Mouse (Mus musculus) naive thymus-derived CD4-positive, alpha-beta T cell, adult 2 months (primary cell): ENCODE results near the gene Asic4.
A peak's percentile ranks its signal among the peaks of the same experiment; 100 is the strongest.

Experiments
- DNase-seq: peaks from one replicate; pipeline ENCODE4 v3.0.0-alpha.2; 2011; ENCODE audit warnings: low read depth

Asic4 gene

DNA sequence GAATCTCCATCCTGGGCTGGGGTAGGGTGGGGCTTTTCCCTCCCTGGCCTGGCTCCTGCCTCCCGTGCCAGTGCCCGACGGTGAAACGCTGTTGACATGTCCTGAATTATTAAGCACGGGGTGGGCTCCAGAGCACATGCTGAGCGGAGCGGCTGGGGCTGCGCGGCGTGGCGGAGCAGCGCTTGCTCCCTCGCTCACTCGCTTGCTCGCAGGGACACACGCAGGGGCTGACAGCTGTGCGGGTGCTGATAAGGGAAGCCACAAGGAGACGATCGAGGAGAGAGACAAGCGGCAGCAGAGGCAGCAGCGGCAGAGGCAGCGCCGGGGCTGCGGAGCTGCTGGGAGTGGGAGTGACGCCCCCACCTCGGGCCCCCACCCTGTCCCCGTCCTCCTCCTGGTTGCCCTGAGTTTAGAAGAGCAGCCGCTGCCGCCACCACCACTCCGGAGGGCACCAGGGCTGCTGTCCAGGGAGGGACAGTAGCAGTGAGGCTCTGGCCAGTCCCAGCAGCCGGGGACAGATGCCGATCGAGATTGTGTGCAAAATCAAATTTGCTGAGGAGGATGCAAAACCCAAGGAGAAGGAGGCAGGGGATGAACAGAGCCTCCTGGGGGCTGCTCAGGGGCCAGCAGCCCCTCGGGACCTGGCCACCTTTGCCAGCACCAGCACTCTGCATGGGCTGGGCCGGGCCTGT is at the start of gene Asic4:
Gene Asic4, plus strand, starts transcription at position 123 of the 692 bp plus-strand sequence.
- DNase-seq: no peak

DNA sequence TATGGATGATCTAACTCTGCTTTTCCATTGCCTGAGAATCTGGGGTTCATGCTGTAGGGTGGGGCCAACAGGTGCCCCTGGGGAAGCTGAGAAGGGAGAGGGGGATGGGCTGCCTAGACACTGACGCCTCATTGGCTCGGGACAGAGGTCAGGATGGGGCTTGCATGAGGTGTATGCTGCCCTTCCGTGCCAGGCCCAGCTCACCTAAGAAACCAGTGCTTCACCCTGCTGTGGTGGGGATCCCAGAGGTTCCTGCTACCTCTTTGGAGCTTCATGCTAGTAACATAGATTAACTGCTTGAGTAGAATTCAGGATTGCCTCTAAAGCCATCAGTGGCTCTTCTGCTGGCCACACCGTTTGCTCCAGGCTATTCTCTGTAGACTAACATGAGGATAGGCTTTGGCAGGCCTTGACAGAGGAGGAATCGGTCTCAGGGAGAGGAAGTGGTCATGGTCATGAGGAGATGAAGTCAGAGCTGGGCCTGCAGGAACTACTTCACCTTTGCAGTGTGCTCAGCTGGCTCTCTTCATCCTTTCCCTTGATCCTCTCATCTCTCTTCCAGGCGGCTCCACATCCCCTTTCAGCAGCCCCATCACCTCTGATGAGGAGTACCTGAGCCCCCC is 49.6 kb upstream of the Asic4 start:
- no peak for DNase-seq

DNA sequence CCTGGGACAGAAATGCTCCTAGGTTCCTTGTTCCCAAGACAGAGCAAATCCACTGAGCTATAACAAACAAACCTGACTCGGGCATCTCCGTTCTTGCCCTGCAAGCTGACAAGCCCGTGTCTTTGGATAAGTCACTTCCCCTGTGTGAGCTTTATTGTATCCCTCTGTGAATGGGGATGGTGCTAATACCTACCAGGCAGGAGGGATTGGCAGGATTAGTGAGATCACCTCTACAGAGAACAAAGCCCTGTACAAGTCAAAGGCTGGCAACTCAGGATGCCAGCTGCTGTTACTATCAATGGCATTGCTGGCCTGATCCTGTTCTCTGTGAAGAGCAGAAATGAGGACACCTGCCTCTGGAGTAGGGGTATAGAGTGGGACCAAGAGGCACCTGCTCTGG is 44.7 kb upstream of the Asic4 start:
- DNase-seq: no peak

DNA sequence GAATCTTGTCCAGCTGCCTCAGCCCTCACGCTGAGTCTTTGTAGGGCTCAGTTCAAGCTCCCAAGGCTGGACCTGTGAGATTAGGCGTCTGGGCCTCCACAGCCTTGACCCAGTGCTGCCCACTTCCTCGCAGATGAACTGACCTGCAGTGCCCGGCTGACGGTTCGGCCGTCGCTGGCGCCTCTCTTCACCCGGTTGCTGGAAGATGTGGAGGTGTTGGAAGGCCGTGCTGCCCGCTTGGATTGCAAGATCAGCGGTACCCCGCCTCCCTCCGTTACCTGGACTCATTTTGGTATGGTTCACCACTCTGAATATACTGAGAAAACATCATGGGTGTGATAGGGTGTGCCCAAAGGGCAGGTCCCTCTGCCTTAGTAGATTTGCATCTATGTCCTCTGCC is 44.1 kb upstream of the Asic4 start:
- DNase-seq: no peak

DNA sequence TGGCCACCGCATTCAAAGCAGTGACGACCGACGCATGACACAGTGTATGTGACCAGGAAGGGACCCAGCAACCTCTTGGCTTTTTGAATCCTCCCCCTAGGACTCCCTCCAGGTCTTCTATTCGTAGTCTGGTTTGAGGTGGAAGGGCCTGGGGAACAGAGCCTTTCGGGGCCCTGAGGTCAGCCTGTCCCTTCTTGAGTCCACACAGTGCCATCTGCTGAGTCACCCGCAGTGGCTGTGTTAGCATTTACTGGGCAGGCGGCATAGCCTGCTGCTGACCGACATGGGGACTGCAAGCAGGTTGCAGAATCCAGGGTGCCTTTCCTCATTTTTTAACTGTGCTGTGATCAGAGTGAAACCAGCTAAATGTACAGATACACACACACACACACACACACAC is 43.2 kb upstream of the Asic4 start:
- no peak for DNase-seq

DNA sequence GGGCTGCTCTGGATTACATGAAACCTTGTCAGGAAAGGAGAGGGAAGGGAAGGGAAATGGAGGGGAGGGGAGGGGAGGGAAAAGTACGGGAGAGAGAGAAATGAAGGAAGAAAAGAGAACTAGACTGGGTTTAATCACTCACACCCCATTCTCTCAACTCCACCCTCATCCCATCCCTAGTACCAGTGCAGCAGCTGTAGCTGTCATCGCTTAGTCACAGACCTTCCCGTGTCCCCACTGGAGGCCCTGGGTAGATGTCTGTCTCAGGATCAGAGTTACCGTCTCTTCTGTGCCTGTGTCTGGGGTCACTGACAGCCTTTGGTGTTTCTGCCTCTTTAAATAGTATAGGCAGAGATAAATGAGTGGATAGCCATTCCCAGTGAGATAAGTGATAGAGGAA is 42.0 kb upstream of the Asic4 start:
- no peak for DNase-seq

DNA sequence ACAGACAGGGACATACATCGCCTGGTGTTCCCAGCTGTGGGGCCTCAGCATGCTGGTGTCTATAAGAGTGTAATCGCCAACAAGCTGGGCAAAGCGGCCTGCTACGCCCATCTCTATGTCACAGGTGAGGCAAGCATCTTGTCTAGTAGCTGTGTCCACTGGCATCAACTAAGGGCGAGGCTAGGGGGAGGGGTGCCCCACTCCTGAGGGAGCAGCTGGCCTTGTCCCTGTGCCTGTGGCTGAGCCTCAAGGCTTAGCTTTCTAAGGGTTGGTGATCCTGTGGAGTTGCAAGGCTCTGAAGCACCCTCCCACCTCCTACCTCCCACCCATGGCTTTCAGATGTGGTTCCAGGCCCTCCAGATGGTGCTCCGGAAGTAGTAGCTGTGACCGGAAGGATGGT is 40.3 kb upstream of the Asic4 start:
- no peak for DNase-seq

DNA sequence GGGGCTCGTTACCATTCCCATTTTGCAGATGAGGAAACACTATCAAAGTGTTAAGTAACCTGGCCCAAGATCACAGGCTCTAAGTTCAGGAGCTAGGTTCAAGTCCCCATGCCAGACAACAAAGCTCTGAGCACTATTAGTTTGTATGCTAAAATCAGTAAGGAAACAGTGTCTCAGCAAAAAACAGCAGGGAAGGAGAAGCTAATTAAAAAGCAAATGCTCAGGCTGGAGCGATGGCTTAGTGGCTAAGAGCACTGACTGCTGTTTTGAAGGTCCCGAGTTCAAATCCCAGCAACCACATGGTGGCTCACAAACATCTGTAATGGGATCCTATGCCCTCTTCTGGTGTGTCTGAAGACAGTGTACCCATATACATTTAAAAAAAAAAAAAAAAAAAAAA is 38.0 kb upstream of the Asic4 start:
- no peak for DNase-seq

DNA sequence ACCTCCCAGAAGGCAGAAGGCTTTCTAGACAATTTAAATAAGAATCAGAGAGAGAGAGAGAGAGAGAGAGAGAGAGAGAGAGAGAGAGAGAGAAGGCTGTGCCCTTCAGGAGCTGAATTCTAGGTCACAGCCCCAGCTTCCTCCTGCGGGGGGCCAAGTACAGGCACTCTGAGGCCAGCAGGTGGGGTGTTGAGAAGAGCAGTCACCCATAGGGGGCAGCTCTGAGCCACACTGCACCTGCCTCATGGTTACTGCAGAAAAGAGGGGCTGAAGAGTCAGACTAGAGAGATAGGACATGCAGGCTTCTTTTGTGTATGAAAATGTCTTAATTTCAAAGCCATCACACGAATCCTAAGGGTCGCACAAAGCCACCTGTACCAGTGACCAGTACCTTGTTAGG is 36.5 kb upstream of the Asic4 start:
- peak; percentile 27 for DNase-seq

DNA sequence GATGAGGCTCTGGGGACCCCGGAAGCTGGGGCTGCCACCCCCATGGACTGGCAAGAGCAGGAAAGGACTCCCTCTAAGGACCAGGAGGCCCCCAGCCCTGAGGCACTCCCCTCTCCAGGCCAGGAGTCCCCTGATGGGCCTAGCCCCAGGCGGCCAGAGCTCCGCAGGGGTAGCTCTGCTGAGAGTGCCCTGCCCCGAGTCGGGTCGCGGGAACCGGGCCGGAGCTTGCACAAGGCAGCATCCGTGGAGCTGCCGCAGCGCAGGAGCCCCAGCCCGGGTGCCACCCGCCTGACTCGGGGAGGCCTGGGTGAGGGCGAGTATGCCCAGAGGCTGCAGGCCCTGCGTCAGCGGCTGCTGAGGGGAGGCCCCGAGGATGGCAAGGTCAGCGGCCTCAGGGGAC is 28.4 kb upstream of the Asic4 start:
- no peak for DNase-seq

DNA sequence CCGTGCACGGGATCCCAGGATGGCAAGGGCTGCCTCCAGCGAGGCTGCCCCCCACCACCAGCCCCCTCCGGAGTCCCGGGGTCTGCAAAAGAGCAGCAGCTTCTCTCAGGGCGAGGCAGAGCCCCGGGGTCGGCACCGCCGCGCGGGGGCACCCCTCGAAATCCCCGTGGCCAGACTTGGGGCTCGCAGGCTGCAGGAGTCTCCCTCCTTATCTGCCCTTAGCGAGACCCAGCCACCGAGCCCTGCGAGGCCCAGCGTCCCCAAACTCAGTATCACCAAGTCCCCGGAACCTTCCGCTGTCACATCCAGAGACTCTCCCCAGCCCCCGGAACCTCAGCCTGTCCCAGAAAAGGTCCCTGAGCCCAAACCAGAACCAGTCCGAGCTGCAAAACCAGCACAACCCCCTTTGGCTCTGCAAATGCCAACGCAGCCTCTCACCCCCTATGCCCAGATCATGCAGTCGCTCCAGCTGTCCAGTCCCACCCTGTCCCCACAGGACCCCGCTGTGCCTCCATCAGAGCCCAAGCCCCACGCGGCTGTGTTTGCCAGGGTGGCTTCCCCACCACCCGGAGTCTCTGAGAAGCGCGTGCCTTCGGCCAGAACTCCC is 27.9 kb upstream of the Asic4 start:
- DNase-seq: no peak

DNA sequence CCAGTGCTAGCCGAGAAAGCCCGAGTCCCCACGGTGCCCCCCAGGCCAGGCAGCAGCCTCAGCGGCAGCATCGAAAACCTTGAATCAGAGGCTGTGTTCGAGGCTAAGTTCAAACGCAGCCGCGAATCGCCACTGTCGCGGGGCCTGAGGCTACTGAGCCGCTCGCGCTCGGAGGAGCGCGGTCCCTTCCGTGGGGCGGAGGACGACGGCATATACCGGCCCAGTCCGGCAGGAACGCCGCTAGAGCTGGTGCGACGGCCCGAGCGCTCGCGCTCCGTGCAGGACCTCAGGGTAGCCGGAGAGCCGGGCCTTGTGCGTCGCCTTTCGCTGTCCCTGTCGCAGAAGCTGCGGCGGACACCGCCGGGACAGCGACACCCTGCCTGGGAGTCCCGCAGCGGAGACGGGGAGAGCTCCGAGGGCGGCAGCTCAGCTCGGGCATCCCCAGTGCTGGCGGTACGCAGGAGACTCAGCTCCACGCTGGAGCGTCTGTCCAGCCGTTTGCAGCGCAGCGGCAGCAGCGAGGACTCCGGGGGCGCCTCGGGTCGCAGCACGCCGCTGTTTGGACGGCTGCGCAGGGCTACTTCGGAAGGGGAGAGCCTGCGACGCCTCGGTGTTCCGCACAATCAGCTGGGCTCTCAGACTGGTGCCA is 27.3 kb upstream of the Asic4 start:
- DNase-seq: no peak

DNA sequence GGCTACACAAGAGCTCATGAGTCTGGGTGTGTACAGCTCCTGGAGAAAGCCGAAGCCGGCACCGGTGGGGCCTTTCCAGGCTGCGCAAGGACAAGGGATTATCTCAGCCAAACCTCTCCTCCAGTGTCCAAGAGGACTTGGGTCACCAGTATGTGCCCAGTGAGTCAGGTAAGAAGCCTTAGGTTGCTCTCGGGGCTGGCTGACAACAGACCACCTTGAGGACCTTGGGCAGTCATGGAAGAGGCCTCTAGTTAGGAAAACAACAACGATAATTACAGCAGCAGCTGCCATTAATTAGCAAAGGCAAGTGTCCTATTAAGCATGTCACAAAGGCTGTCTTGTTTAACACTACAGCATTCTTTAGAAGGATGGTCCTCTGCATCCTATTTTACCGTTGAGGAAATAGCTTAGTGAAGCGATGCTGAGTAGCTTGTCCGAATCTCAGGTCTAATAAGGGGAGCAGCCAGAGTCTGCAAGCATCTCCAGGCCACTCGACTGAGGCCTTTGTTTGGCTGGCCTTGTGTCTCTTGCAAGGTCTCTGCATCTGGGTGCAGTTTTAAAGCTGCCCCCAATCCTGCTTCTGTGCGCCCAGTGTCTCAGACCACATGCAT is 26.4 kb upstream of the Asic4 start:
- DNase-seq: no peak

DNA sequence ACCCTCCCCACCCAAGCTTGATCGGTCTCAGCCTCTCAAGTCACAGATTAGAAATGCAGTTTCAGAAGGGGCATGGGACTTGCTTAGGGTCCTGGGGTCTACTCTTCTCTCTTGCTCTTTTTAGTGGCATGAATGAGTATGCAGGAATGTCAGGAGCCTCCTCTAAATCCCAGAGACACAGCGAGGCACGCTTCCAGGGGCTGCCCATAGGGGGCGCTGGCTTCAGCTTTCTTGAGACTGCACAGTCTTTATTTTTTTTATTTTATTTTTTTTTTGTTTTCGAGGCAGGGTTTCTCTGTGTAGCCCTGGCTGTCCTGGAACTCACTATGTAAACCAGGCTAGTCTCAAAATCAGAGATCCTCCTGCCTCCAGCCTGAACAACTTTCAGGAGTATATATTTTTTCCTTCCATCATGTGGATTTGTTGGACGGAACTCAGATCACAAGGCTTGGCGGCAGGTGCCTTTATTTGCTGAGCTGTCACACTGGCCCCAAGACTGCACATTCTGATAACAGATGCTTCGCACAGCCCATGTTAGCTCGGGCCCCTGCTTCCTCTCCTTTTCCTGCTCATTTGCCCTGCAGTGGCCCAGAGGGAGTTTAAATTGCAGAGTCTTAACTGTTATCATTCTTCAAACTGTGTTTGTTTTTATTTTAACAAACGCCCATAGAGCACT is 24.3 kb upstream of the Asic4 start:
- peak; percentile 53 for DNase-seq

DNA sequence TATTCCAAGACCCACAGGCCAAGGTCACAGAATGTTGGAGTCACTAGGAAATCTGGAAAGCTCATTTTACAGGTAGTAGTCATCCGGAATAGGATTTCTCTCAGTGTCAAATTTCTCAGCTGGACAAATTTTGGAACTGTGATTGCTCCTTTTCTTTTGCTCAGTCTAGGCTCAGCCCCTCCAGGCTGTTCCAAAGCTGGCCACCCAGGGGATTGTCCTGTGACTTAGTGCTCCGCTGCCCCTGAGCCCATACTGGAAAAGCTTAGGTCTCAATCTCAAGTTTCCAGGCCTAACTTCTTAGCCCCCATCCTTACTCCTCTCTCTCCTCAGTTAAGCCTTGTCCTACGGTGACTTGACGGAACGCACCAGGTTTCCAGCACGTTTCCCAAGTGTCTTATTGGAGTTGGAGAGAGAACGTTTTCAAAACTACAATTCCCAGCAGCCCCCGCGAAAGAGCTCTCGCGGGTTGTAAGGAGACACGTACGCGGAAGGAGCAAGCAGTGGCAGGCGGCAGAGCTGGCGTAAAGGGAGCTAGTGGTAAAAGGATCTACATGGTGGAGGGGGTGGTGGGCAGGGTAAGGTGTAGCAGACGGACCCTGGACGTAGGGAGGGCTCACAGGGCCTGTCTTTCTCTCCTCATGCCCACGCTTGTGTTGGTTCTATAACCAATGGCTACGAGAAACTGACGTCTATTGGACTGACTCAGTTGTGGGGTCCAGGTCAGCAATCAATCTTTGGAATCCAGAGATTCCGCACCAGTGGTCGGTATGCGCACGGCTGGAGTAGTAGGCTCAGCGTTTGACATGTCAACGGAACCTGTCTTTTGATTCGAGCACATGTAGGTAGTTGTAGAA is 14.5 kb upstream of the Asic4 start, which contains the start of gene Gmppa:
Gene Gmppa, plus strand, starts transcription at position 456 of the 854 bp plus-strand sequence.
- peak; percentile 73 for DNase-seq

DNA sequence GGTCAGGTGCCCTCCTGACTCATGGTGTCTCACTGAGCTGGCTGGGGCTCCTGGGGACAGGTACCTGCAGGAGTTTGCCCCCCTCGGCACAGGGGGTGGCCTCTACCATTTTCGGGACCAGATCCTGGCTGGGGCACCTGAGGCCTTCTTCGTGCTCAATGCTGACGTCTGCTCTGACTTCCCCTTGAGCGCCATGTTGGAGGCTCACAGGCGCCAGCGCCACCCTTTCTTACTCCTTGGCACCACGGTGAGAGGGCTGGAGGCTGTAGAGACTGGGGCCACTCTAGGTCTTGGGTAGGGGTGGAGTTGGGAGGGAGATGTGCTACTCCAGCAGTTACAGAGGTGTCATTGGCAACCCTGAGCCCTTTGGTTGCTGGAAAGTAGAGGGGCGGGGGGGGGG is 11.5 kb upstream of the Asic4 start:
- DNase-seq: no peak

DNA sequence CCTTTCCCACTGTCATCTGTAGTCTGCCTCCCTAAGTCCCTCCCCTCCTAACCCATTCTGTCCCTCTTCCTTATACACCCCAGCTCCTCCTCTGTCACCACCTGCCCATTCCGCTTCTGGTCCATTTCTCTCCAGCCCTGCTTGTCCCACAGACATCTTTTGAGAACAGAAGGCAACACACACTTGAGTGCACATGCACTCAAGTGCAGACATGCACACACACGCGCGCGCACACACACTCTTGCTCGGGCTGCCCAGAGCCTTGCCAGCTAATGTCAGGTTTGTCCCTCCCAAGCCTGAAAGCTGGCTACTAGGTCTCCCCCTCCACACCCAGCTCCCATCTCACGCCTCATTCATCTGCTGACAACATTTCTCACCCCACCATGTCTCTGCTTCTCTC is 9.6 kb upstream of the Asic4 start:
- no peak for DNase-seq

DNA sequence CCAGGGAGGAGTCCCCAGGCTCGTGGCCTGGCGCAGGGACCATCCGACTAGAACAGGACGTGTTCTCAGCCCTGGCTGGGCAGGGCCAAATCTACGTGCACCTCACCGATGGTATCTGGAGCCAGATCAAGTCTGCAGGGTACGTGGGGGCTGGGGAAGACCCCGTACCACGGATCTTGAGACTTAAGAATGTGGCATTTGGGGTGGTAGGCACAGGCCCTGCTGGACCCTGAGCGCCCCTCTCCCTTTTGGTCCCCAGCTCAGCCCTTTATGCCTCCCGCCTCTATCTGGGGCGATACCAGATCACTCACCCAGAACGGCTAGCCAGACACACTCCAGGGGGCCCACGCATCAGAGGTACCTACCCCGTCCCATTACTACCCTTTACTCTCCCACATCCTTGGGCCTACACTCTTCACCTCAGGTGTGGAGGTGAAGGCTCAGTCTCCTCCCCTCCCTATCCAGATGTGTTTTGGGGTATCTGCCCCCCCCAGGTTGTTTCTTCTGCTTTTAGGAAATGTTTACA is 8.7 kb upstream of the Asic4 start:
- no peak for DNase-seq

DNA sequence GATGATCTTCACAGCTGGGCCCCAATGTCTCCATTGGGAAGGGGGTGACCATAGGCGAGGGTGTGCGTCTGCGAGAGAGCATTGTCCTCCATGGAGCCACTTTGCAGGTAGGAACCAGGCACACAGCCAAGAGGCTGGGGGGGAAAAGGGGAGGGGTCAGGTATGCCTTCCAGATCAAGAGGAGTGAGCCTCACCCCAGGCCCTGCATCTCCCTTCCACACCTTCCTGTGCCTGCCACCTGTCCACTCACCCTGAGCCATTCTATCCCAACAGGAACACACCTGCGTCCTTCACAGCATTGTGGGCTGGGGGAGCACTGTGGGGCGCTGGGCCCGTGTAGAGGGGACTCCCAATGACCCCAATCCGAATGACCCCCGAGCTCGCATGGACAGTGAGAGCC is 8.1 kb upstream of the Asic4 start:
- DNase-seq: no peak

DNA sequence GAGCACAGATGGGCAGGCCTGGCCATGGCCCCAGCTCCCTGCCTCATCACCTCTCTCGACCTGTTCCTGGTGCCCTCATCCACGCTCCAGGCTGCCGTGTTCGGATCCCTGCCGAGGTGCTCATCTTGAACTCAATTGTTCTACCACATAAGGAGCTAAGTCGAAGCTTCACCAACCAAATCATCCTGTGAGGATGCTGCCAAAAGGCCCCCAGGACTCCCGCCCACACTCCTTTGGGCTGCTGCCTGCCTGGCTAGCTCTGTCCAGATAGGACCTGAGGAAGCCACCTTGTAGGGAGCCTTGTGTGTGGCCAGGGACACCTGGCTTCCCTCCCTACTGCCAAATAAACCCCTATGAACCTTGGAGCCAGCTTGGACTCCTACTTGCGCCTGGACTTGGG is 7.4 kb upstream of the Asic4 start:
- DNase-seq: no peak
